Mouse (Mus musculus) C2C12 (cell line): Measurements from ENCODE around the gene Psma1.

ENCODE experiments used
- CEBPB ChIP-seq: IDR thresholded peaks from one replicate; pipeline ENCODE4 v1.6.1; 2011; ENCODE audit warnings: low read depth, mild to moderate bottlenecking, control low read depth, moderate library complexity
- CTCF ChIP-seq: IDR thresholded peaks from one replicate; pipeline ENCODE4 v1.5.1; 2011; ENCODE audit not compliant: control insufficient read depth, insufficient read depth, insufficient read length
- MYOD1 ChIP-seq: IDR thresholded peaks from one replicate; pipeline ENCODE4 v1.6.1; 2011; ENCODE audit warnings: low read depth; ENCODE audit not compliant: control insufficient read depth, insufficient read length

GRCm38 (mm10) chr7:114231857-114232256 is 44.1 kb downstream of the Psma1 start:
- TF ChIP-seq MYOD1, result no peak
- no peak for TF ChIP-seq CTCF
- TF ChIP-seq CEBPB, result no peak
